Mouse (Mus musculus) heart, embryonic 14.5 days (tissue): Measurements from ENCODE around the gene Sbno2. TPM values are rescaled to one million over a fixed set of nuclear protein-coding genes. Genes with fewer than 3 reads are reported as not detected.

Experiments used
- ATAC-seq: fragments of 200-750 bp; cut with Nextera tagmentation; 2 replicates; pipeline ENCODE4 v1.8.0; 2017; ENCODE audit warnings: low read depth, moderate TSS enrichment; ENCODE audit not compliant: insufficient number of reproducible peaks, insufficient read depth, low FRiP score
- H3K27ac ChIP-seq, 2 experiments: fragments of 200-500 bp in 1 of 2; fragments of 300-500 bp in 1 of 2; sonication (generic) in 1 of 2; replicated peaks in 1 of 2; 2 replicates each; pipeline ENCODE4 v1.5.1; 2012 to 2014; ENCODE audit warnings: low read depth in 2 of 2, low read length in 2 of 2, control low read depth in 1 of 2, mild to moderate bottlenecking in 1 of 2, mixed read lengths in 1 of 2; ENCODE audit not compliant: control insufficient read depth in 1 of 2, insufficient read depth in 1 of 2
- H3K27me3 ChIP-seq: fragments of 300-500 bp; sonication (generic); 2 replicates; pipeline ENCODE4 v1.6.1; 2014; ENCODE audit warnings: mild to moderate bottlenecking, low read length, control low read depth; ENCODE audit not compliant: control insufficient read depth, insufficient read depth
- H3K36me3 ChIP-seq: fragments of 300-500 bp; sonication (generic); 2 replicates; pipeline ENCODE4 v1.6.1; 2014; ENCODE audit warnings: mild to moderate bottlenecking, control low read depth, low read length, mixed read lengths; ENCODE audit not compliant: control insufficient read depth, insufficient read depth
- H3K4me1 ChIP-seq, 2 experiments: fragments of 200-500 bp in 1 of 2; fragments of 300-500 bp in 1 of 2; sonication (generic) in 1 of 2; 2 replicates each; pipeline ENCODE4 v1.6.1; 2012 to 2014; ENCODE audit warnings: low read length in 2 of 2, control low read depth in 1 of 2, mixed read lengths in 1 of 2; ENCODE audit not compliant: control insufficient read depth in 2 of 2, insufficient read depth in 2 of 2
- H3K4me2 ChIP-seq: fragments of 300-500 bp; sonication (generic); 2 replicates; pipeline ENCODE4 v1.6.1; 2014; ENCODE audit warnings: mild to moderate bottlenecking, low read length
- H3K4me3 ChIP-seq, 2 experiments: fragments of 200-500 bp in 1 of 2; fragments of 300-500 bp in 1 of 2; sonication (generic) in 1 of 2; 2 replicates each; pipeline ENCODE4 v1.5.1; 2012 to 2014; ENCODE audit warnings: low read length in 2 of 2, mild to moderate bottlenecking in 2 of 2, control low read depth in 1 of 2, low read depth in 1 of 2, moderate library complexity in 1 of 2; ENCODE audit not compliant: control insufficient read depth in 1 of 2, insufficient read depth in 1 of 2
- H3K9ac ChIP-seq: fragments of 300-500 bp; sonication (generic); 2 replicates; pipeline ENCODE4 v1.6.1; 2014; ENCODE audit warnings: mild to moderate bottlenecking, low read length
- H3K9me3 ChIP-seq: fragments of 300-500 bp; sonication (generic); 2 replicates; pipeline ENCODE4 v1.6.1; 2016; ENCODE audit warnings: low read length, control low read depth; ENCODE audit not compliant: control insufficient read depth
- WGBS: fragments of 180-500 bp; shearing (Covaris S2); extraction: QIAGEN DNeasy Blood & Tissue Kit; methylation state at CpG from one replicate; pipeline ENCODE4 v1.1.7; 2014; 5-methylcytosine and 5-hydroxymethylcytosine counted together
- polyA plus RNA-seq: library from polyadenylated mRNA; unstranded; fragments of >200 nt; fragmentation: Nextera tagmentation; extraction: Ambion mirVana; gene quantifications from 2 replicates; pipeline ENCODE4 v1.2.1, GENCODE M21; 2014

Gene Sbno2
- polyA plus RNA-seq, 1 experiment from 2014 or later: 9.5 TPM

- Histone ChIP-seq H3K4me3 (no peak overlapping the region), H3K4me1 (peaks cover 18 to 19% of the 10 kb centered on the region in 2 experiments), H3K36me3 (peaks cover 12% of the 10 kb centered on the region), H3K9ac (no peak overlapping the region), H3K27ac (no peak overlapping the region), H3K27me3 (no peaks in the 10 kb centered on the region), H3K4me2 (no peak overlapping the region), H3K9me3 (no peaks in the 10 kb centered on the region)
- no peak for ATAC-seq
- 81% methylated on average over 17 of the region's 17 CpGs for WGBS
These were observed 74.6 kb downstream of the Sbno2 start for GRCm38 (mm10) chr10:80030736-80031135.

DNA sequence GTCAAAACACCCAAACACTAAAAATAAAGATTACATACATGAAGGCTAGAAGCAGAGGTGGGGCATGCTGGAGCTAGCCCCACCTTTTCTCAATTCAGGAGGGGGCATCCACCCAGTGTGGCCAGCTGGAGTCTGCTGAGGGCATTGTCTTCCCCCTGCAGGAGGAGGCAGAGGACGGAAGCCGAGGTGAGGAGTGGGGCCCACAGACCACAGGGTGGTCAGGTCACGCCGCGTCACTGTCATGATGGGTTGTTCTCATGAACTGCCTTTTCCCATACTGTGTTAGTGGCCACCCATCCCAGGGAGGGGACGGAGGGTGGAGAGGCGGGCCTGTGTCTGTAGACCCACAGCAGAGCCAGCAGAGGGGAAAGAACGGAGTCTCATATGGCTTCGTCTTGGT, 75.2 kb downstream of the Sbno2 start:
- peaks cover 7% of the 10 kb centered on the region for H3K36me3 ChIP-seq
- no peak overlapping the region for H3K9ac ChIP-seq
- 90% methylated on average over 9 of the region's 9 CpGs for WGBS
- no peaks in the 10 kb centered on the region for H3K9me3 ChIP-seq
- ATAC-seq: no peak
- no peak overlapping the region for H3K4me3 ChIP-seq
- H3K27me3 ChIP-seq: no peaks in the 10 kb centered on the region
- H3K4me2 ChIP-seq: no peak overlapping the region
- no peak overlapping the region for H3K27ac ChIP-seq
- H3K4me1 ChIP-seq: peaks cover 18 to 19% of the 10 kb centered on the region in 2 experiments

DNA sequence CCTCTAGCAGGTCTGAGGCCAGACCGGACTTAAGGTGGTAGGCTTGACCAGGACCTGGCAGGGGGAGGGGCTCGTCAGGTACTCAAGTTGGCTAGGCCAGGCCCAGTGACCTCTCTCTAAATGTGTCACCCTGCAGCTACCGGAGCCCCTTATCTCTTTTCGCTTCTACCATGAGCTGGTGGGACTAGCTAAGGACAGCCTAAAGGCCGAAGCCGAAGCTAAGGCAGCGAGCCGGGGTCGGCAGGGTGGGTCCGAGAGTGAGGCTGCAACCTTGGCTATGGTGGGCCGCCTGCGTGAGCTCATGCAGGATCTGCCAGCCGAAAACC, 76.9 kb downstream of the Sbno2 start:
- Histone ChIP-seq H3K9me3 (no peaks in the 10 kb centered on the region), H3K36me3 (peaks cover 4% of the 10 kb centered on the region), H3K27ac (no peak overlapping the region), H3K4me3 (no peak overlapping the region), H3K27me3 (no peaks in the 10 kb centered on the region), H3K4me2 (no peak overlapping the region), H3K9ac (no peak overlapping the region), H3K4me1 (peaks cover 11% of the 10 kb centered on the region in 2 experiments)
- 92% methylated on average over 13 of the region's 13 CpGs for WGBS
- ATAC-seq: no peak

GRCm38 (mm10) chr10:80027681-80028520, 77.5 kb downstream of the Sbno2 start:
- Histone ChIP-seq H3K27me3 (no peaks in the 10 kb centered on the region), H3K36me3 (peaks cover 4% of the 10 kb centered on the region), H3K4me1 (peaks cover 5% of the 10 kb centered on the region in 2 experiments), H3K4me3 (no peak overlapping the region), H3K4me2 (no peak overlapping the region), H3K9ac (no peak overlapping the region), H3K9me3 (no peaks in the 10 kb centered on the region), H3K27ac (no peak overlapping the region)
- ATAC-seq: no peak
- 70% methylated on average over 20 of the region's 20 CpGs for WGBS

DNA sequence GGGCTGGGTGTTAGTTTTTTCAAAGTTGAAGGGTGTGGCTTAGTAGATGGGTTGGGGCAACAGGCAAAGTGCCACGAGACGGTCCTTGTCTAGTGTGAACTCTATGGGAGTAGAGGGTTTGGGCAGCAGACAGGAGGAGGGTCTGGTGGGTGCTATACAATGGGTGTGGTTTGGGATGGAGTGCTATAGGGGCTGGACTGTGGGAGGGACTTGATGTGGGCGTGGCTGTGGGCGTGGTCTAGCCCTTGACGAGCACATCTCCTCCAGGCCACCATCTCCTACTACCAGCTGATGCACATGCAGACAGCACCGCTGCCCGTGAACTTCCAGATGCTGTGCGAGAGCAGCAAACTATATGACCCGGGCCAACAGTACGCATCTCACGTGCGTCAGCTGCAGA, 79.5 kb downstream of the Sbno2 start:
- peaks cover 4% of the 10 kb centered on the region for H3K36me3 ChIP-seq
- ATAC-seq: no peak

GRCm38 (mm10) chr10:80025463-80025862, 79.9 kb downstream of the Sbno2 start:
- no peak for ATAC-seq
- H3K4me3 ChIP-seq: no peak overlapping the region
- peaks cover 4% of the 10 kb centered on the region; the same call in 1 of the 2 replicates for H3K36me3 ChIP-seq

More for the DNA sequence above, 79.5 kb downstream of the Sbno2 start:
- 66% methylated on average over 12 of the region's 12 CpGs for WGBS
- no peaks in the 10 kb centered on the region for H3K9me3 ChIP-seq
- H3K4me3 ChIP-seq: no peak overlapping the region
- no peak overlapping the region for H3K9ac ChIP-seq
- no peaks in the 10 kb centered on the region for H3K27me3 ChIP-seq
- no peak overlapping the region for H3K27ac ChIP-seq
- no peak overlapping the region for H3K4me2 ChIP-seq
- no peaks in the 10 kb centered on the region for H3K4me1 ChIP-seq

DNA sequence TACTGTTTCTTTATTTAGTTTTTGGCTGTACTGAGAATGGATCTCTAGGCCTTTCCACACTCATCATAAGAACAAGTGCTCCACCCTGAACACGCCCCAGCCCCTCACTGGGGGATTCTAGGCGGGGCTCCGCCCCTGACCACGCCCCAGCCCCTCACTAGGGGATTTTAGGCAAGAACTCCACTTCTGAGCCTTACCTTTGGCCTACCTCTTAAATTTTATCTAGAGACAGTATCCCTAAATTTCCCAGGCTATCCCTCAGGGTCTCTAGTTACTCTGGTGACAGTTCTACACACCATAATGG, 80.4 kb downstream of the Sbno2 start:
- Histone ChIP-seq H3K4me2 (no peak overlapping the region), H3K27ac (no peak overlapping the region), H3K9ac (no peak overlapping the region), H3K9me3 (no peaks in the 10 kb centered on the region), H3K4me1 (peaks cover 0 to under 1% of the 10 kb centered on the region in 2 experiments; a peak in 1 of 4 replicates), H3K27me3 (no peaks in the 10 kb centered on the region), H3K4me3 (no peak overlapping the region), H3K36me3 (peaks cover 4% of the 10 kb centered on the region; the same call in 1 of the 2 replicates)
- WGBS: 55% methylated on average over 4 of the region's 4 CpGs
- ATAC-seq: no peak

More at GRCm38 (mm10) chr10:80025463-80025862, 79.9 kb downstream of the Sbno2 start:
- Histone ChIP-seq H3K9me3 (no peaks in the 10 kb centered on the region), H3K27me3 (no peaks in the 10 kb centered on the region), H3K4me1 (no peaks in the 10 kb centered on the region; a peak in 1 of 4 replicates), H3K9ac (no peak overlapping the region), H3K27ac (no peak overlapping the region), H3K4me2 (no peak overlapping the region)
- WGBS: 76% methylated on average over 10 of the region's 10 CpGs
